Mouse (Mus musculus) skeletal muscle tissue, adult 2 months (tissue): ENCODE measurements at regions not wholly inside any gene's neighbourhood (a gene's known extent, or its start where the extent isn't known, plus 50 kb on each side); places are given as distances from the start of the nearest gene placed in this dataset.

ENCODE experiments used
- DNase-seq: peaks from one replicate; pipeline ENCODE4 v3.0.0-alpha.2; 2012; ENCODE audit warnings: low read depth, low spot score

- no peak for DNase-seq
Measured at GRCm38 (mm10) chr14:71893361-71893760, 598.3 kb downstream of the Gm9195 start.

- no peak for DNase-seq
Measured at GRCm38 (mm10) chr14:71891667-71892066, 600.0 kb downstream of the Gm9195 start.

- no peak for DNase-seq
Measured at GRCm38 (mm10) chr14:71882871-71883270, 608.8 kb downstream of the Gm9195 start.

GRCm38 (mm10) chr14:71845546-71845945 is 646.1 kb downstream of the Gm9195 start:
- peak; percentile 17 for DNase-seq

GRCm38 (mm10) chr14:71808863-71809487 is 682.7 kb downstream of the Gm9195 start:
- no peak for DNase-seq

GRCm38 (mm10) chr14:71805624-71806023 is 686.0 kb downstream of the Gm9195 start:
- peak; percentile 16 for DNase-seq

- DNase-seq = no peak
Measured at GRCm38 (mm10) chr14:71799861-71800260, 691.8 kb downstream of the Gm9195 start.

- no peak for DNase-seq
Measured at GRCm38 (mm10) chr14:71795713-71796112, 695.9 kb downstream of the Gm9195 start.

GRCm38 (mm10) chr14:71776990-71777525 is 714.6 kb downstream of the Gm9195 start:
- DNase-seq = no peak

GRCm38 (mm10) chr14:71766856-71767255 is 724.8 kb downstream of the Gm9195 start:
- no peak for DNase-seq

GRCm38 (mm10) chr14:71728542-71728941 is 763.1 kb downstream of the Gm9195 start:
- DNase-seq = no peak

- no peak for DNase-seq
Measured at GRCm38 (mm10) chr14:71723526-71723925, 768.1 kb downstream of the Gm9195 start.

GRCm38 (mm10) chr14:71709528-71710289 is 781.9 kb downstream of the Gm9195 start:
- DNase-seq = no peak

GRCm38 (mm10) chr14:71692752-71693437 is 798.7 kb downstream of the Gm9195 start:
- no peak for DNase-seq

GRCm38 (mm10) chr14:71674564-71674963 is 817.1 kb downstream of the Gm9195 start:
- no peak for DNase-seq

- DNase-seq = no peak
Measured at GRCm38 (mm10) chr14:71673837-71674236, 817.8 kb downstream of the Gm9195 start.

- DNase-seq = no peak
Measured at GRCm38 (mm10) chr14:71672481-71672880, 819.2 kb downstream of the Gm9195 start.

- DNase-seq = no peak
Measured at GRCm38 (mm10) chr14:71671994-71672393, 819.6 kb downstream of the Gm9195 start.

- DNase-seq = peak; percentile 3
Measured at GRCm38 (mm10) chr14:71670435-71670834, 821.2 kb downstream of the Gm9195 start.

GRCm38 (mm10) chr14:71666656-71667055 is 825.0 kb downstream of the Gm9195 start:
- DNase-seq = no peak

GRCm38 (mm10) chr14:71660166-71660565 is 831.5 kb downstream of the Gm9195 start:
- no peak for DNase-seq
